Mouse (Mus musculus) ES-E14 (cell line): Measurements from ENCODE around the gene Syf2. TPM values are rescaled to one million over a fixed set of nuclear protein-coding genes. Genes with fewer than 3 reads are reported as not detected.

ENCODE experiments used
- DNase-seq: peaks from one replicate; pipeline ENCODE4 v3.0.0-alpha.2; 2013; ENCODE audit warnings: low read depth, low spot score
- H3K27ac ChIP-seq: 2 replicates; pipeline ENCODE4 v1.5.1; 2012; ENCODE audit warnings: low read depth, mild to moderate bottlenecking, low read length, moderate library complexity, mixed read lengths; ENCODE audit not compliant: poor library complexity, insufficient read depth, severe bottlenecking
- H3K36me3 ChIP-seq: 2 replicates; pipeline ENCODE4 v1.6.1; 2012; ENCODE audit warnings: mild to moderate bottlenecking, low read length, moderate library complexity, mixed read lengths; ENCODE audit not compliant: control insufficient read depth, poor library complexity, insufficient read depth, severe bottlenecking
- H3K4me1 ChIP-seq, 2 experiments: fragments of 150-350 bp in 1 of 2; sonication (generic) in 1 of 2; 2 replicates each; pipeline ENCODE4 v1.6.1; 2012; ENCODE audit warnings: low read length in 2 of 2, mild to moderate bottlenecking in 1 of 2, mixed read lengths in 1 of 2; ENCODE audit not compliant: control insufficient read depth in 2 of 2, insufficient read depth in 2 of 2, poor library complexity in 1 of 2
- H3K4me3 ChIP-seq, 2 experiments: fragments of 150-350 bp in 1 of 2; sonication (generic) in 1 of 2; 2 replicates each; pipeline ENCODE4 v1.5.1; 2012; ENCODE audit warnings: low read length in 2 of 2, low read depth in 1 of 2, mild to moderate bottlenecking in 1 of 2, mixed read lengths in 1 of 2; ENCODE audit not compliant: insufficient read depth in 1 of 2, poor library complexity in 1 of 2, severe bottlenecking in 1 of 2
- H3K9ac ChIP-seq: 2 replicates; pipeline ENCODE4 v1.6.1; 2012; ENCODE audit warnings: low read depth, mild to moderate bottlenecking, low read length, mixed read lengths; ENCODE audit not compliant: poor library complexity, insufficient read depth, severe bottlenecking
- H3K9me3 ChIP-seq: fragments of 150-350 bp; sonication (generic); 2 replicates; pipeline ENCODE4 v1.6.1; 2012; ENCODE audit warnings: low read depth, mild to moderate bottlenecking, low read length; ENCODE audit not compliant: control insufficient read depth, insufficient read depth
- CHD2 ChIP-seq: IDR thresholded peaks from 2 replicates; pipeline ENCODE4 v1.6.1; 2014; ENCODE audit warnings: mild to moderate bottlenecking, low read depth, low read length, inconsistent platforms
- HCFC1 ChIP-seq: IDR thresholded peaks from 2 replicates; pipeline ENCODE4 v1.6.1; 2012; ENCODE audit warnings: low read length, inconsistent platforms, borderline replicate concordance; ENCODE audit not compliant: insufficient read depth
- MAFK ChIP-seq: IDR thresholded peaks from 2 replicates; pipeline ENCODE4 v1.6.1; 2014; ENCODE audit warnings: mild to moderate bottlenecking, low read depth, low read length, inconsistent platforms; ENCODE audit not compliant: insufficient read depth
- ZC3H11A ChIP-seq: IDR thresholded peaks from 2 replicates; pipeline ENCODE4 v1.6.1; 2012; ENCODE audit warnings: low read depth, mild to moderate bottlenecking, inconsistent platforms, low read length, borderline replicate concordance
- ZNF384 ChIP-seq: IDR thresholded peaks from 2 replicates; pipeline ENCODE4 v1.6.1; 2012; ENCODE audit warnings: low read depth, low read length, inconsistent platforms
- in situ Hi-C, 2 experiments: fragments of 600-800 bp; cut with MboI; formaldehyde crosslinking; loops; one replicate each; pipeline ENCODE4 v1.15.1; 2025; ENCODE audit warnings: low sequenced_read_pairs in 2 of 2, inconsistent platforms in 1 of 2; ENCODE audit not compliant: unreplicated experiment in 2 of 2
- total RNA-seq: library from RNA; depleted of rRNA; stranded (reverse); fragments of 300-350 nt; gene quantifications from 2 replicates; pipeline ENCODE4 v1.2.3, GENCODE M21; 2012; rRNA removed

The Syf2 gene
- total RNA-seq, 1 experiment = 76.6 TPM

DNA sequence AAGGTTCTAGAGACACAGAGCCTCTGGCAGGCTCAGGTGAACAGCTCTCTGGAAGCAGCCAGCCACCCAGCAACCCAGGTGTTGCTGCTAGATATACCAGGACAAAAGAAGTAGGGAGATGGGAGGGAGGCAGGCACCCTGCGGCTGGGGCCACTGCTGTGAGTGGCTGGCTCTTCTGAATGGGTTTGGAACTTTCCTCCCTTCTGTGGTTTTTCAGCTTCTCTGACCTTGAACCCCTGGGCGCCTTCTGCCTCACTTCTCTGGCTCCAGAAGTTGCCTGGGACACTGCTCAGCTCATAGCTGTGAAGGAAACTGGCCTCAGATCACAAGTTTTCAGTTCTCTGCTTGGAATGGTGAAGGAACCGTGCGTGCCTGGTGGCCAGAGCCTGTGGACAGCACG is 52.4 kb downstream of the Syf2 start:
- in situ Hi-C loops = no loop called here
- no peaks in the 10 kb centered on the region for H3K36me3 ChIP-seq
- TF ChIP-seq CHD2 (no peak), MAFK (no peak), ZNF384 (no peak), HCFC1 (no peak), ZC3H11A (no peak)
- H3K9ac ChIP-seq = no peak overlapping the region
- H3K27ac ChIP-seq = no peak overlapping the region
- peaks cover 3 to 22% of the 10 kb centered on the region in 2 experiments for H3K4me1 ChIP-seq
- no peaks in the 10 kb centered on the region for H3K9me3 ChIP-seq
- DNase-seq = no peak
- H3K4me3 ChIP-seq = no peak overlapping the region

DNA sequence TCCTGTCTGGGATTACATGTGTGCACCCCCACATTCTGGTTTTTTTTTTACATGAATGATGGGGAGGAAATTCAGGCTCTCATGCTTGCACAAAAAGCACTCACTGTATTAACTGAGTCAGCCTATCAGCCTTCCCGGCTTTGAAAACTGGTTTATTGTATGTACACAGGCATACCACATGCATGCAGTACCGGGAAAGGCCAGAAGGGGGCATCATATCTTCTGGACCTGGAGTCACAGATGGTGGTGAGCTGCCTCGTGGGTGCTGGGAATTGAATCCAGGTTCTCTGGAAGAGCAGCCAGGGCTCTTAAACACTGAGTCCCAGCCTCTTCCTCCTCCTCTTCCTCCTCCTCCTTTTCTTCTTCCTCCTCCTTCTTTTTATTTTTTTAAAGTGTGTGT is 53.9 kb downstream of the Syf2 start:
- H3K4me3 ChIP-seq = no peak overlapping the region
- H3K9ac ChIP-seq = no peak overlapping the region
- peaks cover 3 to 22% of the 10 kb centered on the region in 2 experiments for H3K4me1 ChIP-seq
- H3K27ac ChIP-seq = no peak overlapping the region
- no peaks in the 10 kb centered on the region for H3K9me3 ChIP-seq
- no peaks in the 10 kb centered on the region for H3K36me3 ChIP-seq
- in situ Hi-C loops = no loop called here
- no peak for TF ChIP-seq HCFC1
- TF ChIP-seq ZNF384 = no peak
- peak; percentile 70 for DNase-seq

- H3K4me1 ChIP-seq = peaks cover 3 to 22% of the 10 kb centered on the region in 2 experiments
- no peak overlapping the region for H3K27ac ChIP-seq
- H3K9ac ChIP-seq = no peak overlapping the region
- in situ Hi-C loops = no loop called here
- no peak for DNase-seq
- no peaks in the 10 kb centered on the region for H3K36me3 ChIP-seq
- TF ChIP-seq ZNF384 (no peak), ZC3H11A (no peak), HCFC1 (no peak), CHD2 (no peak), MAFK (no peak)
- no peaks in the 10 kb centered on the region for H3K9me3 ChIP-seq
- H3K4me3 ChIP-seq = no peak overlapping the region
Measured at GRCm38 (mm10) chr4:134985626-134986335, 55.1 kb downstream of the Syf2 start.

DNA sequence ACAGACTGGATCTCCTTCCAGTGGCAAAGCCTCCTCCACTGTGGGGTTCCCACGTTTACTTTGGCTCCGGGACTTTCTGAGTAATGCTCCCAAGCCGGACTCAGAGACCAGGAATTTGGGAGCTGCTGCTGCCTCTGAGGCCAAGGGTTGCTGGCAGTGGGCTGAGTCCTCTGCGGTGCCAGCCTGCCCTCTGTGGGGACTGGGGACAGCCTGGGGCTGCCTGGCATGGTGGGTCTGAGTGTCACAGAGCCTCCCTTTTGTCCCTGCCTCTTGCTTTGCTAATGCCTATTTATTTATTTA is 55.6 kb downstream of the Syf2 start:
- H3K27ac ChIP-seq = no peak overlapping the region
- DNase-seq = no peak
- TF ChIP-seq HCFC1 (no peak), ZC3H11A (no peak), MAFK (no peak), ZNF384 (no peak), CHD2 (no peak)
- H3K4me3 ChIP-seq = no peak overlapping the region
- H3K9ac ChIP-seq = no peak overlapping the region
- H3K4me1 ChIP-seq = peaks cover 3 to 21% of the 10 kb centered on the region in 2 experiments
- in situ Hi-C loops = no loop called here
- no peaks in the 10 kb centered on the region for H3K36me3 ChIP-seq
- H3K9me3 ChIP-seq = no peaks in the 10 kb centered on the region

DNA sequence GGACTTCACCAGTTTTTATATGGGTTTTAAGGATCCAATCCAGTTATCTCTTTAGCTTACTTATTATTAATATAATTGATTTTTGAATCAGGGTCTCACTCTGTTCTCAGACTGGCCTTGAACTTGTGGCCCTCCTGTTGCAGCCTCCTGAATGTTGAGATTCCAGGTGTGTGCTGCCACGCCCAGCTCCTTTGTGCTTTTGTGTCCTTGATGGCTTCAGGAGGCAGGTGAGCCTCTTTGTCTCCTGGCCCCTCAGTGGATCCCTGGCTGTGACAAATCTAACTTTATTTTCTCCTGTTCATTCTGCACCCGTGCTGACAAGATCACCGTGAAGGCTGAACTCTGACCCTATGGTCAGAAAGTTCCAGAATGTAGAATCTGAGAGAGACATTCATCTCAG is 56.3 kb downstream of the Syf2 start:
- Histone ChIP-seq H3K9me3 (no peaks in the 10 kb centered on the region), H3K36me3 (no peaks in the 10 kb centered on the region), H3K27ac (no peak overlapping the region), H3K9ac (no peak overlapping the region), H3K4me3 (no peak overlapping the region), H3K4me1 (peaks cover 3 to 17% of the 10 kb centered on the region in 2 experiments)
- no peak for TF ChIP-seq MAFK
- no peak for TF ChIP-seq CHD2
- TF ChIP-seq HCFC1 = no peak
- no peak for TF ChIP-seq ZNF384
- TF ChIP-seq ZC3H11A = no peak
- in situ Hi-C loops = no loop called here
- no peak for DNase-seq

Other genes with a start within 250 kb of the Syf2 start
- 5.9 and 6.1 TPM in 2 replicates for gene Man1c1, start 226.6 kb upstream of the Syf2 start, total RNA-seq
- gene Ldlrap1, start 162.9 kb upstream of the Syf2 start, total RNA-seq = 15.0 and 16.6 TPM in 2 replicates
- gene Maco1, start 77.6 kb upstream of the Syf2 start, total RNA-seq = 56.1 and 91.6 TPM in 2 replicates
- 12.4 and 21.0 TPM in 2 replicates for gene Rhd, start 66.4 kb upstream of the Syf2 start, total RNA-seq
- 118 and 183 TPM in 2 replicates for gene Tmem50a, start 15.9 kb upstream of the Syf2 start, total RNA-seq
- 93.9 and 130 TPM in 2 replicates for gene Rsrp1, start 7.3 kb upstream of the Syf2 start, total RNA-seq
- 0.49 and 0.63 TPM in 2 replicates for gene Runx3, start 189.8 kb downstream of the Syf2 start, total RNA-seq